Mouse (Mus musculus): ENCODE results near the gene Pigg. TPM values are rescaled to one million over a fixed set of nuclear protein-coding genes. Genes with fewer than 3 reads are reported as not detected.
A peak's percentile ranks its signal among the peaks of the same experiment; 100 is the strongest.
"Not testable (repeated sequence)": the region's sequence is repeated elsewhere in the genome, so short reads cannot be mapped to it uniquely, and the experiment has no call there.

Pigg gene
- total RNA-seq (2021): 10 to 100 TPM in 1 of 2 experiments, 1 to 10 TPM in 1; 9.3 to 10.7 TPM
- long read RNA-seq, experiment 1, full-length matches to known transcripts: 1 of 34 reads
- long read RNA-seq, experiment 1, partial matches to known transcripts: 1 of 34 reads
- long read RNA-seq, experiment 1, other reads (novel, unspliced or antisense): 32 of 34 reads
- long read RNA-seq, experiment 2, full-length matches to known transcripts: 3 of 82 reads
- long read RNA-seq, experiment 2, partial matches to known transcripts: 0 of 82 reads
- long read RNA-seq, experiment 2, other reads (novel, unspliced or antisense): 79 of 82 reads

DNA sequence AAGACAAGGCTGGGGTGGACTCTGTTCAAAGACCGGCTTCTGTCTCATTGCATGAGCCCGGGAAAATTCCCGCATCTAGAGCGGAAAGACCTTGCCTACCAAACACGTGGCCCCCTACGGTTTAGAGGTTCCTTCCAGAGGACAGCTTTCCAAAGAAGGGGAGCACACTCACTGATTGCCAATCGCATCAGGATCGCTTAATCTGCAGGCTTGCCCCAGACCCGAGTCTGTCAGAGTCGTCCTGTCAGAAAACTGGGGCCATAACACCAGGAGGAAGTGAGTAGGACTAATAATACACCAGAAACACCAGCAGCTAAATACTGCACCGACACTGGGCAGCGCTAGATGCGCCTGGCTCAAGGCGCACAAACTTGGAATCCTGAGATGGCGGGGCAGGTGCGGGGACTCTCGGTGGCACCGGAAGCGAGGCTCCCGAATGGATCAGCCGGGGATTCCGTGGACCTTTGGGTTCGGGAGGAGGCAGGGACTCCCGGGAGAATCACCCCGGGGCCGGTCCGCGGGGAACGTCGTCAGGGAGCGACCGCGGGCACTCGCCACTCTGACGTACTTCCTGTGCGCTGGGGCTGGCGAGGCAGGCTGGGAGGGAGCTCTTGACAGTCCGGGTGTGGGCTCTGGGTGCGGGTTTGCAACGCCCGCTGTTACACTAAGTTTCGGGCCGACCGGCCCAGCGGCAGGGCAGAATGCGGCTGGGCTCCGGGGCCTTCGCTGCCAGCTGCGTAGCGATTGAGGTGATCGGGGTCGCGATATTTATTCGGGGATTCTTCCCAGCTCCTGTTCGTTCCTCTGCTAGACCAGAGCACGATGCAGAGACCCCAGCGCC, at the start of gene Pigg:
TSS of gene Pigg (plus strand) at position 386 of the 841 bp plus-strand sequence.
- peak; percentile 92 to 94 for DNase-seq (ENCODE audit: low spot score in 2 of 2)

GRCm38 (mm10) chr5:108262722-108263121, 49.7 kb upstream of the Pigg start:
- peak; percentile 54 to 66 for DNase-seq (ENCODE audit: low spot score in 2 of 2)

- DNase-seq (ENCODE audit: low spot score in 2 of 2): not testable (repeated sequence)
Observed at GRCm38 (mm10) chr5:108263785-108264184, 48.6 kb upstream of the Pigg start.

DNA sequence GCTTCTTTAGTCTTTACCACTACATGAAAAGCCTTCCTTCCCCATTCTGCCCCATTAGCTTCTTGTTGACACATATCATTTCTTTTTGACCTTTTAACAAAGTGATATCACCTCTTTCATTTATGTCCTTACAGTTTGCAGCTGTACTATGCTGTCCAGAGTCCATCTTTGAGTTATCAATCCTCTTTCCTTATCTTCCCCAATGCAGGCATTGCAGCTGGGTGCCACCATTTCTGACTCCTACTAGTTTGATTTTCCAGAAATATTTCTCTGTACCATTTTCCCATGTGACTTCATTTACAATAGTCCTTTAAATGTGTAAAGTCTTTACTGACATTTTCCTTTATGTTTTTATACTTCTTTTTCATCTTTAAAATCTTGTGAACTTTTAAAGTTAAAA, 45.4 kb upstream of the Pigg start:
- no peak for DNase-seq (ENCODE audit: low spot score in 2 of 2)

DNA sequence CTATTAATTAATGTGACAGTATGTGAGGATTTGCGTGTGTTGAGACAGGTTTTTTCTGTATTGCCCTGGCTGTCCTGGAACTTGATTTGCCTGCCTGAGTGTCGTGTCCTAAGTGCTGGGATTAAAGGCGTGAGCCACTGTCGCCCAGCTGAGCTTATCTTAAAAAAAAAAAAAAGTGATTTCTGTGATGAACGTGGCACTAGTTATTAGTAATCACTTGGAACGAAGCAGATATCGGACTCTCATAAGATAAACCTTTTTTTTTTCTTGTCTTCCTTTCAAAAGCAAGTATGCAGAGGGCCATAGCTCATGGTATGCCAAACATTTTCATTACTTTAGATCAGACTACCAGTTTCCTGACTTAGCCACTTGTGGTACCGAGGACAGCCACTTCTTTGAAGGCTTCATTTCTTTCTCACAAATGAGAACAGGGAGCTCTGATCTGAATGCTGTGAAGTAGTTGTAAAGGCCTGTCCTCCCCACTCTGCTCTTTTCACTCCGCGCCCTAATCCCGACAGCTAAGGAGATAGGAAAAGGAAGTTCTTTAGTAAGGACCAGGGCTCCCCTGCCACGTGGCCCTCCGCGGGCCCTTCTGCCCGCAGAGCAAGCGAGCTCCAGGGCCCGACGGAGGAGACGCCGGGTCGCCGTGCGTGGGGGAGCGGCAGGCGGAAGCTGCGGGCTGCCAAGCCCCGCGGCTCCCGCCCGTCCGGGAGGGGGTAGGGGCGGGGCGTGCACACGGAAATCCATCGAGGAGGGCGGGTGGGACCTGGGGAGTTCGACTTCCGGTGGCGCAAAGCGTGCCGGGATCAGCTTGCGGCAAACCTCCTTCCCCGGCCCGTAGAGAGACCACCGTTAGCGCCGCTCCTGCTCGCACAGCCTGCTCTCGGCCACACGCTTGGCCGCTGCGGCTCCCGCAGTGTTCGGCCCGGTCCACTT, 44.0 kb upstream of the Pigg start, which contains the start of gene Dr1:
TSS of gene Dr1 (plus strand) at position 771 of the 936 bp plus-strand sequence.
- peak; percentile 81 to 85 for DNase-seq (ENCODE audit: low spot score in 2 of 2)

GRCm38 (mm10) chr5:108269063-108269810, 43.2 kb upstream of the Pigg start:
- no peak for DNase-seq (ENCODE audit: low spot score in 2 of 2)

GRCm38 (mm10) chr5:108269811-108270151, 42.6 kb upstream of the Pigg start:
- no peak for DNase-seq (ENCODE audit: low spot score in 2 of 2)

DNA sequence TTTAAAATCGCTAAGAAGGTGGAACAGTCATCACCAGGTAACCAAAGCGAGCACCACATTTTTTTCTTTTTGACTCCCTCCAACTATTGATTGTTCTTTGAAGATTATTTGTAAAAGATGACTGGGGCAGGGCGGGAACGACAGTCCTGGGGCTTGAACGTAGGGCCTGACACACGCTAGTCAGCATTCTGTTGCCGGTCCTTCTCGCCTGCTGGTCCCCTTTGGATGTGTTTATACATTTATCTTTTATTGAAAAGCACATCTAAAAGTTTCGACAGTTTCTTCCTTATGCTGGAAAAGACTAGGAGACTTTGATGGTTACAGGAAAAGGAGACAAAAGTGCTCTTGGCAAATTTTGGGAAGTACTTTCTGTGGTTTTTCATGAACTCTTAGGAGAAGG, 42.0 kb upstream of the Pigg start:
- no peak for DNase-seq (ENCODE audit: low spot score in 2 of 2)

DNA sequence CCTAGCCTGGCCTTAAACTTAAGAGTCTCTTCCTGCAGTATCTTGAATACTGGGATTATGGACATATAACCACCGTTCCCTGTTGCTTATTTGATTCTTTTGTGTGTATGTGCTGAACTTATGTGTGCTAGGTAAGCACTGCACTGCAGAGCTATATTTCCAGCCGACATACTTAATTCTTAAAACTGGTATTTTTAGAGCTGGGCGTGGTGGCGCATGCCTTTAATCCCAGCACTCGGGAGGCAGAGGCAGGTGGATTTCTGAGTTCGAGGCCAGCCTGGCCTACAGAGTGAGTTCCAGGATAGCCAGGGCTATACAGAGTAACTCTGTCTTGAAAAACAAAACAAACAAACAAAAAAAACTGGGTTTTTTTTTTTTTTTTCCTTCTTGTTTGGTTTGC, 41.1 kb upstream of the Pigg start:
- not testable (repeated sequence) for DNase-seq (ENCODE audit: low spot score in 2 of 2)

- no peak for DNase-seq (ENCODE audit: low spot score in 2 of 2)
Observed at GRCm38 (mm10) chr5:108286957-108287356, 25.5 kb upstream of the Pigg start.

DNA sequence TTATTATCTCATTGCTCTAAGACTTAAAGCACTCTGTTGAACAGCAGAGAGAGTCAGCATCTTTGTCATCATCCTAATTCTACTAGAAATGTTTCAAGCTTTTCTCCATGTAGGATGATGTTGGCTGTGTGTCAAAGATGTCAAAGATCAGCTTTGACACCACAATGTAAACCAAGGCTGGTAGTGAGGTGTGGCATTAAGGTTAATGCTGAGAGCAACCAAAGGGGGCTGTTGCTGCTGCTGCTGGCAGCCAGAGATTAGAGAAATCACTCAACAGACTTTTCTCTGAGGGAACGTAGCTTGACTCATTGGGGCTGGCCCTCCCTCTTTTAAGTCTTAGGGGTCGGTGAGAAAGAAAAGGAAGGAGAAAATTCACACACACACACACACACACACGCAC, 10.8 kb upstream of the Pigg start:
- no peak for DNase-seq (ENCODE audit: low spot score in 2 of 2)

DNA sequence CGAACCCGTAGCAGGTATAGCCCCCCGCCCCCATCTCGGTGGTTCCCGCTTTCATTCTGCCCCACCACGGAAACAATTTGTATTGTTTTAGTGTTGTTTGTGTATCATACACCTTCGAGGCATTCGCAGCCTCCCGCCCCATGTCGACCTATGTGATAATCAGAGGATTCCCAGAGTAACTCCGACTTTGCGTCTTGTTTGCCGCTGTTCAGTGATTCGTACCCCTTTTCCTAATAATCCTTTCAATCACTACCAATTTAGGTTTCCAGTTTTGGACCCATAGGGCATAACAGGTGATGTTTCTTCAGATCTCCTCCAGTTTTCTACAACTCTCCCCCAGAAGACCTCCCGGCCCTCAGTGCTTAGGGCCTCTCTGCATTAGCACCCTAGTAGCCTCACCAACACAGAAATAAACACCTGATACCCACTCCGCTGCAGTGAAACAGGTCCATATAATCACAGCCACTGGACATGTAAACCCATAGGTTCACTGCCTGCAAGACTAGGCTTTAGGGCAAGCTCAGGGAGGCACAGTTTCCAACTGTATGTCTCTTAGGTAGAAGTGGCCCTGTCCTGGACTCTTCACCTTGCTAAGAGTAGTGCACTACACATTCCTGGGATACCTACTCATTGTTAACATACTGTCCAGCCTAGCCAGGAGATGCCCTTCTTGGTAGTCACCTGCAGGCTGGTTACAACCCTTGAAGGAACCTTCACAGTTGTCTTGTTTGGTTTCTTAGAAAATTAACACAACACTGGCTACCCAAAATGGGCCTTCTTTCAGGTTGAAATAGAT, 854 bp downstream of the Pigg start:
- DNase-seq (ENCODE audit: low spot score in 2 of 2): no peak

DNA sequence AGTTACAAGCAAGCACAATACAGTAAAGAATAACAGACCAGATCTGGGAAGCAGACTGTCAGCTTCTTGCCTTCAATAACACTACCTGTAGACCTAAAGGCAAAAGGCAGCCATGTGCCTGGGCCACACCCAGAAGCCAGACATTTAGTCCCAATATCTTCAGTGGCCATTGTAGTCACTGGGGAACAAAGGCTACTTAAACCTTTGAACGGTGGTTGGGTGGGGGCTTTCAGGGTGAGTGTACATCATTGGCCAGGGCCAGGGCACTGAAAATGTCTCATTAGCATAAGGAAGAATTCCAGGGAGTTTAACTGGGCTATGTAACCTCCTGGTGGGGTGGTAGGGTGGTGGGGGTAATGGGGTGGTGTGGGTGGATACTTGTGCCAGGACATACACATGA, 18.6 kb downstream of the Pigg start:
- DNase-seq (ENCODE audit: low spot score in 2 of 2): no peak

- DNase-seq (ENCODE audit: low spot score in 2 of 2): no peak
Observed at GRCm38 (mm10) chr5:108337385-108337784, 25.0 kb downstream of the Pigg start.

DNA sequence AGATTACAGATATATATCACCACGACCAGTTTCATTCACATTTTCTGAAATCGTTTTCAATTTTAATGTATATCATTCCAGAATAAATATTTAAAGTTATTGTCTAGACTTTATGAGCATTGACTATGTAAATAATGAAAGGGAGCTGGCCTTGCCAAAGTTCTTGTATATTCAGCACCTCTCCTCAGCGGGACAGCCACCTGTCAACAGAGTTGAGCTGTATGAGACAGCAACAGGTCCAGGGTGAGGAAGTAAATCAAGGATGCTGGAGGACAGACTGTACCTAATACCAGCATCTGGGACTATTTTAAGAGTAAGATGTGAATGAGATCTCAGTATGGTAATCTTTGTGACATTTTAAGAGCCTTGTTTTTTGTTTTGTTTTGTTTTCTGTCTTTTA, 25.6 kb downstream of the Pigg start:
- DNase-seq (ENCODE audit: low spot score in 2 of 2): no peak

DNA sequence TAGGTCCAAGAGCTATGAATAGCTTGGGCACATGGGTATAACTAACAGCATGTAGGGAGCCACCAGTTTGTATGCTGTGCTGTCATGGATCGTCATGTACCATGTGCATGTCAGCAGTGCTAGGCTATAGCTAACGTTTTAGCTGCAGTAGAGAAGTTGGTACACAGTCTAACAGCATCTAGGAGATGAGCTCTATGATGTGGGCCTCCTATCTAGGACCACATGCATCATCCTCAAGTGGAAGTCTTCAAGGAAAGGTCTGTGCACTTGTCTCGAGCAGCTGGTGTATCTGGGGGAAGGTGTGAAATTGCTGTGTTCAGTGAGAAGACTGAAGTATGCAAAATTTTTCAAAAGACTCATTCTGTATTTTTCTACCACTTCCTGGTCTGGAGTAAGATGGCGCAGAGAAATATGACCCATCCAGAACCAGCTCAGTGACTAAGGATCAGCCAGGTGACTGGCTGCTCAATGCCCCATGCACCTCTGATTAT, 31.3 kb downstream of the Pigg start:
- DNase-seq (ENCODE audit: low spot score in 2 of 2): no peak

DNA sequence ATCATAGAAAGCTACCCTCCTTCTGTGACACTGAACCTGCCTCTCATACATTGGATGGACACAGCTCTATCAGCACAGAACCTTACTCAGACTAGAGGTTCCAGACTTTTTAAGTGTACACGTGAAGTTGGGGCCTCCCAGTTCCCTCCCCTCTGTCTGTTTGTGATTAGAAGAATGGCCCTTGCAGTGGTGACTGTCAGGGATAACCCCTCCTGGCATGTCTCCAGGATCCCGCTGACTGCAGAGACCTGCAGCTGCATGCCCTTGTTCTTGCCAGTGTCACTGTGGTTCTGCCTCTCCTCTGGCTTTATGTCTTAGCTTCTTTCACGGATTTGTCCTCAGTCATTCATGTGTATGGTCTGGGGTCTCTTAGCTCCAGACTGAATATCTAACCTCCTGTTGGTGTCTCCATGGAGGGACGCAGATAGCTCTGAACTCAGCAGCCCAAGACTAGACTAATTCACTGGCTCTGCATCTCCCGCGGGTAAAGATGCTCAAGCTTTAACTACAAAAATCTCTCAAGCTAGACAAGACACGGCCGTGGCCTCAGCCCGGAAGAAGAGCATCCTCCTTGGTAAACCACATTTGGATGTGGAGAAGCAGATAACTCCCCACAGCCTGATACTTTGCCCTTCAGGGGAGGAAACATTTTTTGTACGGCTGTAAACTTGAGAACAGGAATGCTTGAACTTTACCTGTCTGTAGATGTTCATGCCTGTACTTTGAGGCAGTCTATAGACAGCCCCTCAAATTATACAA, 33.1 kb downstream of the Pigg start:
- DNase-seq (ENCODE audit: low spot score in 2 of 2): no peak

DNA sequence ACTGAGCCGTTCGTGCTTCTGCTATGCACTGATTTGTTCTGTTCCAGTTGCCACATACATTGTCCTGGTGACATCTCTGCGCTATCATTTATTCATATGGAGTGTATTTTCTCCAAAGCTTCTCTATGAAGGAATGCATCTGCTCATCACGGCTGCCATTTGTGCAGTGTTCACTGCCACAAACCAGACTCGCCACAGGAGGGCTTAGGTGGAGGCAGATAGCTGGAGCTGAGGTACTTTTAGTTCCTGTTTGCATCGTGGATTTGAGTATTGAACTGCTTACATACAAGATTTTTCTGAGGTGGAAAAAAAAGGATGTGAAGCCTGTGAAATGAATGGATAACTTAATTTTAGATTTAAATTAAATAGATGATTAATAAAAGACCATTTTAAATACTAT, 35.4 kb downstream of the Pigg start:
- DNase-seq (ENCODE audit: low spot score in 2 of 2): no peak
